Mouse (Mus musculus) cerebral cortex, adult 2 months (tissue): Measurements from ENCODE around the gene Spsb2.

Experiments used
- WGBS: fragments of 180-500 bp; shearing (Covaris S2); methylation state at CpG from one replicate; pipeline ENCODE4 v1.1.7; 2018; 5-methylcytosine and 5-hydroxymethylcytosine counted together

Spsb2 gene

DNA sequence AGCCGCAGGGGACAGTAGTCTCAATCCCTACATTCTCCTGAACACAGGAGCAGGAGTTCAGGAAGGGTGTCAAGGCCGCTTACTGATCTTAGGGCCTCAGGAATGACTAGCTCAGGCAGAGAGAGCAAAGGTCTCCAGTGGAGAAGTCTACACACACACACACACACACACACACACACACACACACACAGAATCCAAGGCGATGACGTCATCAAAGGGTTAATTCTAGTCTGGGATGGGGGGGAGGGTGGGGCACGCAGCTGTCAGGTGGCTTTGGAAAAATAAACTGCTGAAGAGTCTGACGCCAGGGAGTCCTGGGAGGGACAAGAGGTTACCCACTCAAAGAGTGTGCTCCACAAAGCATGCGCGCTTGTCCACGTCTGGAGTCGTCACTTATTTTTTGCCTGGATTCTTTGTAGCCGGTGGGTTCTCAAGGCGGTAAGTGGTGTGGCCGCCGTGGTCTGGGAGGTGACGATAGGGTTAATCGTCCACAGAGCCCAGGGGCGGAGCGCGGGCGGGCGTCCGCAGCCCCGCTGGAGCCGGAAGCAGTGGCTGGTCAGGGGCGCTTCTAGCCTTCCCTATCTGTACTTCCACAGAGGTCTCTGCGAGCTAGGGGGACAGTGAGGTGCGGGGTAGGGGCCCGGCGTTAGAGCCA lies at the start of gene Spsb2:
TSS of gene Spsb2 (plus strand) at position 304 of the 655 bp plus-strand sequence.
- 7% methylated on average over 29 of the region's 29 CpGs for WGBS

DNA sequence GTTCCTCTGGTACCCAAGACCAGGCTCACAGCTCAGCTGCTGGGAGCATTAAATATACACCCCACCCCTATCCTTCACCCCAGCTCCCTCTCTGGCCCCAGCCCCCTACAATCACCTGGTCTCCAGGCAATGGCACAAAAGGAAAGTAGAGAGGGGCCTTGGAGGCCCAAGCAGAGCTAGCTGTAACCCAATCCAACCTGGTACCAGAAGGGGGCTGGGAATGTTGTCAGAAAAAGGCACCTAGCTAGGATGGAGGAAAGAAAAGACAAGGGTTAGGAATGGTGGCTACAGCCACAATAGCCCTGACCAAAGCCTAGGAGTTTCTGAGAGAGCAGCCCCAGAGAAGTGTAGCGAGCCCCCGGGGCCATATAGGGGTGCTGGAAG lies 49.6 kb upstream of the Spsb2 start:
- WGBS = 59% methylated on average over 2 of the region's 2 CpGs

GRCm38 (mm10) chr6:124759259-124759658 lies 49.2 kb upstream of the Spsb2 start:
- 4% methylated on average over 5 of the region's 5 CpGs for WGBS

DNA sequence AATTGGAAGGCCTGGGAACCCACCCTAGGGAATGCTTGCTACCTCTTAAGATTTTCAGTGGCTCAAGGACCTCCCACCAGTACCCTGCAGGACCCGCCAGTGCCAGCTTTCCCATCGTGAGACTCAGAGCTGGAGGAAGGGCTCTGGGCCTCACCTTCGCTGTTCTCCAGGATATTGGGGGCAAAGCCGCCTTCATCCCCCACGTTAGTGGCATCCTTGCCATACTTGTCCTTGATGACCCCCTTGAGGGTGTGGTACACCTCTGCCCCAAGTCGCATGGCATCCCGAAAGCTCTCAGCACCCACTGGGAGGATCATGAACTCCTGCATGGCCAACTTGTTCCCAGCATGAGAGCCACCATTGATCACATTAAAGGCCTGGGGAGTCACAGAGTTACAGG lies 42.5 kb upstream of the Spsb2 start:
- 88% methylated on average over 7 of the region's 7 CpGs for WGBS

- WGBS = 39% methylated on average over 4 of the region's 4 CpGs
Measured at GRCm38 (mm10) chr6:124767536-124767919, 40.9 kb upstream of the Spsb2 start.

- WGBS = 22% methylated on average over 19 of the region's 19 CpGs
Measured at GRCm38 (mm10) chr6:124767920-124768703, 40.3 kb upstream of the Spsb2 start.

- 10% methylated on average over 9 of the region's 9 CpGs for WGBS
Measured at GRCm38 (mm10) chr6:124768704-124769044, 39.8 kb upstream of the Spsb2 start.

- under 1% methylated on average over 54 of the region's 54 CpGs for WGBS
Measured at GRCm38 (mm10) chr6:124769101-124769765, 39.2 kb upstream of the Spsb2 start, which contains the start of gene Eno2. Eno2 (minus strand) TSS chr6:124769673.

GRCm38 (mm10) chr6:124770013-124770412 lies 38.4 kb upstream of the Spsb2 start:
- 52% methylated on average over 7 of the region's 7 CpGs for WGBS

DNA sequence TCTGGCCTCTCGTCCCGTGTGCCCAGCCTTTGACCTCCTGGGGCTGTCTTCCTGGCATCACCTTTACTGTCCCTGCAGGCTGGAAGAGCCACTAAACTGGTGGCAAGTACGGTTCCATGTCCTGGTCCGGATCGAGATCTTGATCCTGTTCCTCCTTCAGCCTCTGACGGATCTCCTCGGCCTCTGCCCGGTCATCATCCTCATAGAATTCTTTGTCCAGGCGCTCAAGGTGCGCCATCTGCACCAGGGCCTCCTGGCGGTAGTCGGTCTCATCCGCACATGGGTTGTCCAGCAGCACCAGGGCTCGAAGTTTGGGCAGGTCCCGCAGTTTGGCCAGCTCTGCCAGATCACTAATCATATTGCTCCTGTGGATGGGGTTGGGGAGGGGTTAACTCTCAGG lies 38.0 kb upstream of the Spsb2 start:
- 94% methylated on average over 15 of the region's 15 CpGs for WGBS

- 7% methylated on average over 23 of the region's 23 CpGs for WGBS
Measured at GRCm38 (mm10) chr6:124779222-124779983, 29.1 kb upstream of the Spsb2 start, which contains the start of gene Lrrc23. Lrrc23 (minus strand) TSS chr6:124779727.

- WGBS = 17% methylated on average over 10 of the region's 10 CpGs
Measured at GRCm38 (mm10) chr6:124779984-124780416, 28.5 kb upstream of the Spsb2 start.

DNA sequence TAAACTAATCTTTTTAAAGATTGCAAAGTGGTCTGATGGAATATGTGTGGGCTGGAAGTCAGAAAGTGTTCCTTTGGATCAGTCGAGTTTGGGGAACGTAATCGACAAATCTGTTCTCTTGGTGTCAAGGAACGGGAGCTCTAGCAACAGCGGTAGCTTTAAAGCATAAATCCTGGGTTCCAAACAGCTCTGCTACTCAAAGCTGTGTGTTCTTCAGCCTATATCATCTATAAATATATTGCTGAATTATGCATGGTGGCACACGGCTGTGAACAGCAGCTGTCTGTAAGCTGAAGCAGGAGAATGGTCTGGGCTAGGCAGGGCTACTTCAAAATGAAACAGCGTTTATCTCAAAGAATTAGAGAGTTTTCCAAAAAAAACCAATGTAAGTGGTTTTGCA lies 27.5 kb upstream of the Spsb2 start:
- 55% methylated on average over 7 of the region's 7 CpGs for WGBS

GRCm38 (mm10) chr6:124782436-124782835 lies 26.0 kb upstream of the Spsb2 start:
- WGBS = 27% methylated on average over 6 of the region's 6 CpGs

DNA sequence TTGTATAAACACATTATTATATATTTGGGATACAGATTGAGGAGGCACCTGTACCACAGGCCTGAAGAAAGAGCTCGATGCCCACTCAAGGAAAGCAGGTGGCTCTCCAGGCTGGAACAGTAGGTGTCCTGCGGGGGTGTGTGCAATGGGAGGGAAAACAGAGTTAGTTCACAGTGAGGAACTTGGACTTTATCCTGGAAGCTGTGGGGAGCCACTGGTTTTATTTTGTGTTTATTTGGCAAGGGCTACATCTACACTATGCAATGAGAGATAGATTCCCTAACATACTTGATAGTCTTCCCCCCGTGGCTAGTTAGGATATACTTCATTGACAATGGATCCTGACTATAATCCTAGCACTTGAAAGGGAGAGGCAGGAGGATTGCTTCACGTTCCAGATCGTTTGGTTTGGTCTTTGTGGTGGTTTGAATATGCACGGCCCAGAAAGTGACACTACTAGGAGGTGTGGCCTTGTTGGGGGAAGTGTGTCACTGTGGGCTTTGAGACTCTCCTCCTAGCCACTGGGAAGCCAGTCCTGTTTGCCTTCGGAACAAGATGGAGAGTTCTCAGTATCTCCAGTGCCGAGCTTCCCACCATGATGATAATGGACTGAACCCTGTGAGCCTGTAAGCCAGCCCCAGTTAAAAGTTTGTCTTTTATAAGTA lies 21.6 kb upstream of the Spsb2 start:
- WGBS = 38% methylated on average over 8 of the region's 8 CpGs

DNA sequence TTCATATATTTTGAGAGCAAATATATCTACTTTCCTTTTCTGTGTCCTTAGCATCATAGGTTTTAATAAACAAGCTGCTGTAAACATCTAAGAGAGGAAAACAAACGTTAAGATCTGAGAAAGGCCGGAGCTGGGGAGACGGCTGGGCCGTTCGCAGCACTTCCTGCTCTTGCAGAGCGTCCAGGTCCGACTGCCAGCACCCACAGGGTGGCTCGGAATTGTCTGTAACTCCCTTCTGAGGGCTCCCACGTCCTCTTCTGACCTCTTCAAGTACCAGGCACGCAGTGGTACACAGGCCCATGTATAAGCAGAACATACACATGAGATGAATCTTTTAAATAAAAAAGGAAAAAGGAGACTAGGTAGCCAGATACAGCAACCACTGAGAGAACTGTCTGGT lies 20.7 kb upstream of the Spsb2 start:
- WGBS = 75% methylated on average over 10 of the region's 10 CpGs

DNA sequence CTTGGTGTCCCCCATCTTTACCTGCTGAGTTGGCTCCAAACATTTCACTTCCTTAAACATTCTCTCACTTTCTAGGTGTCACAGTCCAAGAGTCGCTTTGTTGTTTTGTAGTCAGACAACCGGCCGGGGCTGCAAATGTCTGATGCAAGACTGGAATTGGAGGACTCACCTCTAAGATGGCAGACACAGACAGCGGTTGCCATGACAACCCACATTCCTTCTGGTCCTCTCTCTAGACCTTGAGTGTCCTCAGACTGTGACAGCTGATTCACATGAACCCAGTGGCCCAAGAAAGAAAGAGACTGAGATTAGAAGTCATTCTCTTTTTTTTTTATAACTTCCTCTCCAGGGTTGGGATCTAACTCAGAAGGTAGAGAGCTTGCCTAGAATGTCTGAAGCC lies 18.9 kb upstream of the Spsb2 start:
- 84% methylated on average over 4 of the region's 4 CpGs for WGBS

DNA sequence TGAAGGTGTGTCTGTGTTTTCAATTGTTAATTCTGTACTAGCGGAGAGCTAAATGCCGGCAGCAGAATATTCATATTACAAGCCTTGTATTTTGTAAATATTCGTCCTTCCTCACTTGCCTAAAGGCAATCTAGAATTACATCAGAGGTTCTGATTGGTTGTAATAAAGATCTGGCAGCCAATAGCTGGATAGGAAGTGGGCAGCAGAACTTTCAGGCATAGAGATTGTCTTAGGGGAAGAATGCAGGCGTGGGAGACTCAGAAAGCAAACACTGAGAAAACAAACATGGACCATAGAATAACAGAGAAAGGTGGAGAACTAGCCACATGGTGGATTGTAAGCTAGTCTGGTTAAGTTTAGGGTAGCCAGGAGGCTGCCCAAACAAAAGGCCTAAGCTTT lies 18.3 kb upstream of the Spsb2 start:
- 58% methylated on average over 4 of the region's 4 CpGs for WGBS

GRCm38 (mm10) chr6:124791911-124792310 lies 16.6 kb upstream of the Spsb2 start:
- WGBS = 87% methylated on average over 3 of the region's 3 CpGs

- 29% methylated on average over 4 of the region's 4 CpGs for WGBS
Measured at GRCm38 (mm10) chr6:124795781-124796180, 12.7 kb upstream of the Spsb2 start.

- 63% methylated on average over 2 of the region's 2 CpGs for WGBS
Measured at GRCm38 (mm10) chr6:124796200-124796599, 12.3 kb upstream of the Spsb2 start.
